Mouse (Mus musculus) CD8-positive naive resting alpha-beta T cell, adult 57 days (primary cell): ENCODE results near the gene Phf19. TPM values are rescaled to one million over a fixed set of nuclear protein-coding genes. Genes with fewer than 3 reads are reported as not detected.

ENCODE experiments used
- total RNA-seq: library from RNA; stranded (reverse); gene quantifications from one replicate; pipeline ENCODE4 v1.2.4, GENCODE M21; 2023

The Phf19 gene
- total RNA-seq = 3.3 TPM

GRCm38 (mm10) chr2:34913218-34914068 lies at the start of gene Phf19:
Phf19 (minus strand) TSS chr2:34914026.

GRCm38 (mm10) chr2:34961481-34962036 lies 47.7 kb upstream of the Phf19 start, which contains the start of gene Traf1:
Traf1 (minus strand) TSS chr2:34961772.

GRCm38 (mm10) chr2:34874816-34875345 lies 38.9 kb downstream of the Phf19 start, which contains the start of gene Psmd5:
Psmd5 (minus strand) TSS chr2:34874968.

GRCm38 (mm10) chr2:34874271-34874670 lies 39.6 kb downstream of the Phf19 start, which contains the start of gene Cutal:
Cutal (plus strand) TSS chr2:34874396.

Other genes starting within 250 kb of the Phf19 start
- gene Gapvd1, start 158.8 kb downstream of the Phf19 start, total RNA-seq = 110 TPM
- 500 TPM for gene Hspa5, start 142.1 kb downstream of the Phf19 start, total RNA-seq
- gene Rabepk, start 114.1 kb downstream of the Phf19 start, total RNA-seq = 16.4 TPM
- gene Fbxw2, start 87.7 kb downstream of the Phf19 start, total RNA-seq = 100 TPM
- not detected for gene Gm34653, start 81.0 kb downstream of the Phf19 start, total RNA-seq
- gene Cutal, start 39.6 kb downstream of the Phf19 start, total RNA-seq = not detected
- 28.4 TPM for gene Psmd5, start 39.1 kb downstream of the Phf19 start, total RNA-seq
- gene Traf1, start 47.7 kb upstream of the Phf19 start, total RNA-seq = 218 TPM
- gene Hc, start 147.4 kb upstream of the Phf19 start, total RNA-seq = not detected
- 1.6 TPM for gene AI182371, start 187.5 kb upstream of the Phf19 start, total RNA-seq
- 120 TPM for gene Cntrl, start 195.5 kb upstream of the Phf19 start, total RNA-seq